Mouse (Mus musculus): ENCODE measurements around the gene Slc18b1.

The Slc18b1 gene

DNA sequence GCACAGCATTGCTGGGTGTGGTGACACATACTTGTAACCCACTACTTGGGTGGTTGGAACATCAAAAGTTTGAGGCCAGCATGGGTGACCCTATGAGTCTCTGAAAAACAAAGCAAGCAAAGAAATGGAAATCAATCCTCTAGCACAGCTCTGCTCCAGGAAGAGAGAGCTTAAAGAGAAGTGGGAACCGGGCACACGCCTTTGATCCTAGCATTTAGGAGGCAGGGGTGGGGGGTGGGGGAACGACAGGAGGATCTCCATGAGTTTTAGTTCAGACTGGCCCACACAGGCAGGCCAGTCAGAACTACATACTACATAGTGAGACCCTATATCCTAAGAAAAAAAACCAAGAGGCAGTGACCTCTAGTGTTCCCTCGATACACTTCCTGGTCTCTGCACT is 9.4 kb downstream of the Slc18b1 start:
- no peak for DNase-seq (ENCODE audit: low read depth, low spot score)

DNA sequence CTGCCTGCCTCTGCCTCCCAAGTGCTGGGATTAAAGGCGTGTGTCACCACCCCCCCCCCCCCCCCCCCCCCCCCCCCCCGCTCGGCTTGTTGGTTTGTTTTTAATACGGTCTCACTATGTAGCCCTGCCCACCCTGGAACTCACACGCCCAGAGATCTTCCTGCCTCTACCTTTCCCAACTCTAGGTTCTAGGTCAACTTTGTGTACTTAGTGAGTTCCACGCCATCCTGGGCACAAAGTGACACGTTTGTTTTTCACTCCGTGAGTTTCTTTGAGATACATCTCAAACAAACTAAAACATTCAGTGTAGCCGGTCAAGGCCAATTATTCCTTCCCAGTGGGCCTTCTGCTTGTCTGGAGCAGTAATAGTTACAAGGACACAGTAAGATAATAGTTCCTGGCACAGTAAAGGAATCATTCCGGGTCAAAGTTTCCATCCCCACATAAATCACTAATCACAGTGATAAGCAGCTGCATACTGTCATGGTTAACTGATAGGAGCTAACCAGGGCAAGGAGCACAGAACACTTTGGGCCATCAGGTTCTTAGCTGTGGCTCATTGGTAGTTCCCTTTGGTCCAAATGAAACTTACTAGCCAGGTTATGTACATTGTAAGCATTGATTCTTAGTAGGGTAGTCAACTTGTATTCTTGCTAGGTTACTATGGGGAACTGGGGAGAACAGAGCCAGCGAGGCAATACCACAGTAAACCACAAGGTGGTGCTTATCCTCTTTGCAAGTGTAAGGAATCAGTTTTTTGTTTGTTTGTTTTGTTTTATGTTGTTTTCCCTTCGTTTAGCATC is 15.1 kb downstream of the Slc18b1 start:
- peak; percentile 64 for DNase-seq (ENCODE audit: low read depth, low spot score)

GRCm38 (mm10) chr10:23812438-23812759 is 15.6 kb downstream of the Slc18b1 start:
- DNase-seq (ENCODE audit: low read depth, low spot score): no peak

GRCm38 (mm10) chr10:23812852-23813766 is 16.3 kb downstream of the Slc18b1 start:
- DNase-seq (ENCODE audit: low read depth, low spot score): no peak

DNA sequence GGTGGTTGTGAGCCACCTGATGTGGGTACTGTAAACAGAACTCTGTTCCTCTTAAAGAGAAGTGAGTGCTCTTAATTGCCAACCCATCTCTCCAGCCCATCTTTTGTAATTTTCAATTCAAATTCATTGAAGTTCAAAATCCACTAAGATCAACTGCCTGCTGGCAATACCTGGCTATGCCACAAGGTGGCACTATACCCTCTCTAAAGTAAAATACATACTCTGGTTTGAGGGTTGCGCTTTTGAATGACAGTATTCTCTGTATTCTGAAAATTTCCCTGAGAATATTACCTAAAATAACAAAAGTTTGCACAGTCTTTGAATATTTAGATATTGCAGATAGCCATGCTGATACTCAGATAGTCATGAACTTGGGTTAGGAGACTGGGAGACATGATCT is 18.4 kb downstream of the Slc18b1 start:
- DNase-seq (ENCODE audit: low read depth, low spot score): peak; percentile 56

DNA sequence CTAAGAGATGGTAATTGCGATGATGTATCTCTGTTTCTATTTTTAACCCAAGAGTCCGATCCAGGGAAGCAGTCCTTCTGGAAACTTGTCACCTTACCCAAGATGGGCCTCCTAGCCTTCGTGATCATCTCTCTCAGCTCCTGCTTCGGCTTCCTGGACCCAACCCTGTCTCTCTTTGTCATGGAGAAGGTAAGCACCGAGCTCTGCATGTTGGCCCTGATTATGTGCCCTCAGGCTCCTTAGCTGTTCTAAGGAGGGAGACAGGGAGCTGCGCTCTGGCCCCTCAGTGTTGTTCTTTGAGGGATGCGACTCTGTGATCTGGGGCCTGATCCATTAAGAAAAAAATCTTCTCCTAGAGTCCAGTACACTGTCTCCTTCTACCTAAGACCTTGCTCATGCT is 19.5 kb downstream of the Slc18b1 start:
- DNase-seq (ENCODE audit: low read depth, low spot score): no peak

- no peak for DNase-seq (ENCODE audit: low read depth, low spot score)
Measured at GRCm38 (mm10) chr10:23826516-23826915, 29.7 kb downstream of the Slc18b1 start.

GRCm38 (mm10) chr10:23836003-23836964 is 39.5 kb downstream of the Slc18b1 start:
- DNase-seq (ENCODE audit: low read depth, low spot score): no peak

DNA sequence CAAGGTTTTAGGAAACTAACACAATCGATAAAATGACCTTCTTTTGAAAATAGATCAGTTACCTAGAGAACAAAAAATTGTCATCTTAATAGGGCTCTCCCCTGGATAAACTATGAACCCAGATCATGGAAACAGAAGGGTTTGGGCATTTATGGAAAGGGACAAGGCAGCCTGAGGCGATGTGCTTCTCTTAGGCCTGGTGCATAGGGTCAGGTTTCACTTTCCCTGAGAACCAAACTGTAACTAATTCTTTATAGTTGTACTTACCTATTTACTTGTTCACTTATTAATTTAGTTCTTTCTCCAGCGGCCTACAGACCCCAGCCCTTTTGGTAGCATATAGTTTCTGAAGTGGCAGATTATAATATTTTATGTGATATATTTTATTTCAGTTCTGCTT is 40.3 kb downstream of the Slc18b1 start:
- no peak for DNase-seq (ENCODE audit: low read depth, low spot score)

DNA sequence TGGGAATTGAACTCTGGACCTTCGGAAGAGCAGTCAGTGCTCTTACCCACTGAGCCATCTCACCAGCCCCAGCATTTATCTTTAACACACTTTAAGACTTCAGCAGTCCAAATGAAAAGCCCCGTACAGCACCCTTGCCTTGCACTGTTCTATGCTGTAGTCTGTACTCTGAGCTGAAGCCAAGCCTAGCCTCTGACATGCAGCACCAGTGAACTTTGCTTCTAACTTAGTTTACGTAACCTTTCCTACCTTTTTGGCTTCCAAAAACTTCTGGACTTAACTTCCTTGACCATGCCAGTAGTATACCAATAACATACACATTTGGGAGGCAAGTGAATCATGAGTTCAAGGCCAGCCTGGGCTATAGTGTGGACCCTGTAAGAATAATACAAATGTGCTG is 42.1 kb downstream of the Slc18b1 start:
- no peak for DNase-seq (ENCODE audit: low read depth, low spot score)

- DNase-seq (ENCODE audit: low read depth, low spot score): no peak
Measured at GRCm38 (mm10) chr10:23839368-23839767, 42.6 kb downstream of the Slc18b1 start.

DNA sequence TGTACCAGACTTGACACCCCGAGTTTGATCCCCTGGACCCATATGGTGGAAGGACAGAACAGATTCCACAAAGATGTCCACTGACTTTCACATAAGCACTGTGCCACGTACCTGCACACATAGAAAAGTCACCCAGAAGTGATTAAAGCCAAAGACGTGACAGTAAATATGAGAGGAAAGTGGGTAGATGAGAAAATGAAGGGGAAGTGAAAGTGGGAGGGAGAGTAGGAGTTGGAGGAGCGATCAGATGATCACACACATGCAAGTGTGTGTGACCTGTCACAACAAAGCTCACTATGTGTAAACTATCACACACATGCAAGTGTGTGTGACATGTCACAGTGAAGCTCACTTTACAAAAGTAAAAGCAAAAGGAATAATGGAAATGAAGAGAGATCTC is 43.7 kb downstream of the Slc18b1 start:
- no peak for DNase-seq (ENCODE audit: low read depth, low spot score)

DNA sequence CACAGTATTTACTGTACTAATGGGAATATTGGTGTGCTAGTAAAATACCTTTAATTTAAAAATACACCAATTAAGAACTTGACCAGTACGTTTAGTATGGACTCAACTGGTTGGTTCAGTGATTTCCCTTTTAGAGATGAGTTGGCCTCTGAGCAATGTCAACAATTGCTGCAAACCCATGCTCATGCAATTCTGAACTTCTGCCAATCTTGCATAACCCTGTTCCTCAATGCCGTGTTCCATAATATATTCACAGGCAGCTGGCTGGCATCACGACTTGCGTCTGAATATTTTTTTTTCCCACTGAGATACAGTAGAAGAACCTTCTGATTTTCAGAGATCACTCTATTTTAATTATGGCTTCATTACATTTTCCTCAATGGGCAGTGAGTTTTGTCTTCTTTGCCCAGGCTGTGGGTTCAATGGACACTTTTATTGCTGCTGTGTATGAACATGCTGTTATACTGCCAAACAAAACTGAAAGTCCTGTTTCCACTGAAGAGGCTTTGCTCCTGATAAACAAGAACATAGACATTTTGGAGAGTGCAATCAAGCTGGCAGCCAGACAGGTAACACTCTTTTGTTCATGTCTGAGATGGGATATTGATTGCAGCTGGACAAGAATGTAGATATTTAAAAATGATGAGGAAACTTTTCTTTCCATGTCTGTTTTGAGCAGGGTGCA is 54.6 kb downstream of the Slc18b1 start, which contains the start of gene Vnn3:
TSS of gene Vnn3 (plus strand) at position 235 of the 685 bp plus-strand sequence.
- DNase-seq (ENCODE audit: low read depth, low spot score): no peak

- no peak for DNase-seq (ENCODE audit: low read depth, low spot score)
Measured at GRCm38 (mm10) chr10:23852096-23852495, 55.3 kb downstream of the Slc18b1 start.

DNA sequence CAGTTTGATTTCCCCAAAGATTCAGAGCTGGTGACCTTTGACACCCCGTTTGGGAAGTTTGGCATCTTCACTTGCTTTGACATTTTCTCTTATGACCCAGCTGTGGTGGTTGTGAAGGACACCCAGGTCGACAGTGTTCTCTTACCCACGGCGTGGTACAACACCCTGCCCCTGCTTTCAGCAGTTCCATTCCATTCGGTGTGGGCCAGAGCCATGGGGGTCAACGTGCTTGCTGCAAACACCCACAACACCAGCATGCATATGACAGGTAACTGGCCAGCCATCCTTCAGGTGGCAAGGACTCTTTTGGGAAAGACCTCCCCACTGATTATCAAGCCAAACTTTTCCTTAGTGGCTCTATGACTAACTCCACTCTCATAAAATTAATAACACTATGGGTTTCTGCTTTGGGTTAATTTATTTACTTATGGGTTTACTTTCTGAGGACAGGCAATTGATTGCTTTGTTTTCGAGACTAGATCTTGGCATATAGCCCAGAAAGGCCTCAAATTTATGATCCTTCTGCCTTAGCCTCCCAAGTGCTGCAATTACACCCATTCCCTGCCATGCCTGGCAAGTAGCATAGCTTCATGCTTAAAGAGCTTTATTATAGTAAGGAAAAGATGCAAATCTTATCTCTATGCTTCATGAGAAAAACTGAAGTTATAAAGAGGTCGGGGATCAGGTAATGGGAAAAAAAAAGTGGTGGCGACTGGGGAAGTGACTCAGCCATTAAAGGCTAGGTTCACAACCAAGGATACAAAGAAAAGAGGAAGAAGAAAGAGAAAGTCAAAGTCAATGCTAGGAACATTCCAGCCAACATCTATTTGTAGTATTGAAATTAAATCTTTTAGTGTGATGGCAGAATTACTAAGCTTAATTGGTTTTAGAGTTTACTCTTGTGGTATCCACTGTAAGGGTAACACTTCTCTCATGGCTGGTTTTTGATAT is 67.9 kb downstream of the Slc18b1 start:
- no peak for DNase-seq (ENCODE audit: low read depth, low spot score)
